ENCODE assay signal across 11 mouse cellular contexts in the genomic region with DNA sequence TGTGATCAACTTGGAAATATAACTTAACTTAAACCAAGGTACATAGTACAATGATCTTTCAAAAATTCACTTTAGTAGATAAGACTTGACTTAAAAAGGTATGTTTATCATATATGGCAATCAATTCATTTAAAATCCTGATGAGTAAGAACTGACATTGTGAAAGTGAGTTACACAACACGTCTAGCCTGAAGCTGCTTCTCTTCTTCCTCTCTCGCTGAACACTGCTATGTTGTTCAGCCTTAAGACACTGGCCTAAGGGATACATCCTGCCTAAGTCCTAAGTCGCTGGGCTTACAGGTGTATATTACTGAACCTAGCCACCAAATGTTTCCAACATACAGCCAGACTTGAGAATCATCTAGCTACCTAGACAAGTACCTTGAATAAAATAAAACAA.
"Had no signal": no experiment of that assay in that cellular context is flagged by ENCODE, and none has a peak within 500 bp of the region (broad histone marks: within the 10 kb centered on the region; RNA-seq: fewer than 3 reads in every experiment).

No protein-coding gene starts in this region.

- ATAC-seq: liver, postnatal 0 days; lung, postnatal 0 days; midbrain, embryonic 13.5 days; midbrain, embryonic 15.5 days had no signal

- DNase-seq: liver, postnatal 0 days; lung, adult 2 months; lung, postnatal 14 days; lung, postnatal 36 days; right cerebral cortex, postnatal 14 days; thymus, adult 2 months; thymus, postnatal 25 days; thymus, postnatal 4 days had no signal
